Mouse (Mus musculus) ES-Bruce4 (cell line): ENCODE data around the gene Vmn1r100. TPM values are rescaled to one million over a fixed set of nuclear protein-coding genes. Genes with fewer than 3 reads are reported as not detected.
"Not testable (repeated sequence)": the region's sequence is repeated elsewhere in the genome, so short reads cannot be mapped to it uniquely, and the experiment has no call there.

Experiments
- H3K27ac ChIP-seq: 2 replicates; pipeline ENCODE4 v1.5.1; 2012; ENCODE audit warnings: low read length, inconsistent platforms; ENCODE audit not compliant: insufficient read depth
- H3K27me3 ChIP-seq: 2 replicates; pipeline ENCODE4 v1.6.1; 2012; ENCODE audit warnings: mild to moderate bottlenecking, low read length, inconsistent platforms; ENCODE audit not compliant: control insufficient read depth, poor library complexity, insufficient read depth, severe bottlenecking
- H3K36me3 ChIP-seq: 2 replicates; pipeline ENCODE4 v1.6.1; 2012; ENCODE audit warnings: inconsistent platforms, mild to moderate bottlenecking, low read length, moderate library complexity; ENCODE audit not compliant: control insufficient read depth, poor library complexity, insufficient read depth, severe bottlenecking
- H3K4me1 ChIP-seq: one replicate; pipeline ENCODE4 v1.8.1; 2011; ENCODE audit warnings: low read length; ENCODE audit not compliant: control insufficient read depth, insufficient read depth
- H3K4me3 ChIP-seq: 2 replicates; pipeline ENCODE4 v1.5.1; 2011; ENCODE audit warnings: low read depth, mild to moderate bottlenecking, low read length
- H3K9ac ChIP-seq: 2 replicates; pipeline ENCODE4 v1.6.1; 2012; ENCODE audit warnings: low read depth, mild to moderate bottlenecking, inconsistent platforms; ENCODE audit not compliant: poor library complexity, severe bottlenecking
- H3K9me3 ChIP-seq: replicated peaks from 2 replicates; pipeline ENCODE4 v1.6.1; 2012; ENCODE audit warnings: mild to moderate bottlenecking, low read length, inconsistent platforms; ENCODE audit not compliant: control insufficient read depth, poor library complexity, insufficient read depth, severe bottlenecking
- polyA plus RNA-seq: library from polyadenylated mRNA; stranded (reverse); fragments of >200 nt; gene quantifications from 2 replicates; pipeline ENCODE4 v1.2.4, GENCODE M21; 2011; ENCODE audit warnings: low read depth; ENCODE audit not compliant: missing spikeins, insufficient read depth, insufficient read length

Gene Vmn1r100
- polyA plus RNA-seq, result not detected in 2 replicates

DNA sequence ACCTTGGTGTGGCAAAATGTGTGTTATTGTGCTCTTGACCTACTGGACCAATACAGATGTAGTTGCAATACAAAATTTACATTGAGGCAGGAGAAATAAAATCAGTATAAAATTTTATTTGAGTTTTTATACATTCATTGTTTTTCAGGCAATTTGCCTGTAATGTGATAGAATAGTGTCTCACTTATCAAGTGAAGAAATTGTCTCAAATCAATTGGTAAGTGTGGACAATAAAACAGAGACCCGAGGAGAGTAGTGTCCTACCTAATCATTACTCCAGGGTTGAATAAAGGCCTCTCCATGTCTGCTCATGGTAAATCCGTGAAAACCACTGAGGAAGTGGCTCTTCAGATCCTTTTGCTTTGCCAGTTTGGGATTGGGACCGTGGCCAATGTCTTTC is at the start of gene Vmn1r100:
Gene Vmn1r100 (plus strand): TSS at position 301 of the 400 bp plus-strand sequence.
- H3K4me1 ChIP-seq, H3K9ac ChIP-seq, H3K27me3 ChIP-seq, H3K27ac ChIP-seq, H3K36me3 ChIP-seq, H3K4me3 ChIP-seq, H3K9me3 ChIP-seq: not testable (repeated sequence)

DNA sequence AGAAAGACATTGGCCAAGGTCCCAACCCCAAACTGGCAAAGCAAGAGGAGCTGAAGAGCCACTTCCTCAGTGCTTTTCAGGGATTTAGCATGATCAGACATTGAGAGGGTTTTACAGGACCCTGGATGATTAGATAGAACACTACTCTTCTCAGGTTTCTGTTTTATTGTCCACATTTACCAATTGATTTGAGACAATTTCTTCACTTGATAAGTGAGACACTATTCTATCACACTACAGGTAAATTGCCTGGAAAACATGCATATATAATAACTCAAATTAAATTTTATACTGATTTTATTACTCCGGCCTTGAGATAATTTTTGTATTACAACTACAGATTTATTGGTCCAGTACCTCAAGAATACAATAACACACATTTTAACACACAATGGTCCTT is 42.4 kb upstream of the Vmn1r100 start, which contains the start of gene Gm5728:
Gene Gm5728 (minus strand): TSS at position 101 of the 400 bp plus-strand sequence.
- not testable (repeated sequence) for H3K27me3 ChIP-seq, H3K9me3 ChIP-seq, H3K4me3 ChIP-seq, H3K9ac ChIP-seq, H3K4me1 ChIP-seq, H3K36me3 ChIP-seq, H3K27ac ChIP-seq

GRCm38 (mm10) chr7:20442493-20442892 is 24.8 kb downstream of the Vmn1r100 start, which contains the start of gene Vmn1r101:
Gene Vmn1r101 (minus strand): TSS chr7:20442593.
- not testable (repeated sequence) for H3K4me1 ChIP-seq, H3K4me3 ChIP-seq, H3K9ac ChIP-seq, H3K9me3 ChIP-seq, H3K27ac ChIP-seq, H3K36me3 ChIP-seq, H3K27me3 ChIP-seq

Other genes starting within 250 kb of the Vmn1r100 start
- not detected in 2 replicates for gene Vmn1r94, start 249.6 kb upstream of the Vmn1r100 start, polyA plus RNA-seq
- not detected in 2 replicates for gene Vmn1r95, start 224.2 kb upstream of the Vmn1r100 start, polyA plus RNA-seq
- not detected in 2 replicates for gene Gm6164, start 212.3 kb upstream of the Vmn1r100 start, polyA plus RNA-seq
- not detected in 2 replicates for gene Gm4498, start 184.1 kb upstream of the Vmn1r100 start, polyA plus RNA-seq
- not detected in 2 replicates for gene Gm5890, start 155.1 kb upstream of the Vmn1r100 start, polyA plus RNA-seq
- gene Gm4133, start 83.9 kb upstream of the Vmn1r100 start, polyA plus RNA-seq, result not detected in 2 replicates
- not detected in 2 replicates for gene Gm5728, start 42.5 kb upstream of the Vmn1r100 start, polyA plus RNA-seq
- gene Vmn1r101, start 24.7 kb downstream of the Vmn1r100 start, polyA plus RNA-seq, result not detected in 2 replicates
- not detected in 2 replicates for gene Gm10670, start 57.0 kb downstream of the Vmn1r100 start, polyA plus RNA-seq
- not detected in 2 replicates for gene Vmn1r103, start 92.6 kb downstream of the Vmn1r100 start, polyA plus RNA-seq
- gene Vmn1r104, start 115.9 kb downstream of the Vmn1r100 start, polyA plus RNA-seq, result not detected in 2 replicates
- not detected in 2 replicates for gene Gm5726, start 127.8 kb downstream of the Vmn1r100 start, polyA plus RNA-seq
- not detected in 2 replicates for gene Gm4141, start 158.3 kb downstream of the Vmn1r100 start, polyA plus RNA-seq
- not detected in 2 replicates for gene Gm4513, start 181.1 kb downstream of the Vmn1r100 start, polyA plus RNA-seq